Mouse (Mus musculus) midbrain, embryonic 14.5 days (tissue): ENCODE data around the gene Macrod1. TPM values are rescaled to one million over a fixed set of nuclear protein-coding genes. Genes with fewer than 3 reads are reported as not detected.

Experiments used
- ATAC-seq: fragments of 200-750 bp; cut with Nextera tagmentation; 2 replicates; pipeline ENCODE4 v1.8.0; 2017; ENCODE audit warnings: moderate number of reproducible peaks, moderate library complexity; ENCODE audit not compliant: low FRiP score, low TSS enrichment
- DNase-seq: peaks from one replicate; pipeline ENCODE4 v3.0.0-alpha.2; 2015
- H3K27ac ChIP-seq: fragments of 300-500 bp; sonication (generic); replicated peaks from 2 replicates; pipeline ENCODE4 v1.5.1; 2014; ENCODE audit warnings: mild to moderate bottlenecking, low read depth, low read length, moderate library complexity
- H3K27me3 ChIP-seq: fragments of 300-500 bp; sonication (generic); 2 replicates; pipeline ENCODE4 v1.6.1; 2014; ENCODE audit warnings: low read length, control low read depth, mixed read lengths; ENCODE audit not compliant: control insufficient read depth, insufficient read depth
- H3K36me3 ChIP-seq: fragments of 300-500 bp; sonication (generic); 2 replicates; pipeline ENCODE4 v1.6.1; 2014; ENCODE audit warnings: low read length, control low read depth; ENCODE audit not compliant: control insufficient read depth, insufficient read depth
- H3K4me1 ChIP-seq: fragments of 300-500 bp; sonication (generic); 2 replicates; pipeline ENCODE4 v1.6.1; 2014; ENCODE audit warnings: mild to moderate bottlenecking, antibody characterized with exemption, low read length, control low read depth; ENCODE audit not compliant: control insufficient read depth, insufficient read depth
- H3K4me2 ChIP-seq: fragments of 300-500 bp; sonication (generic); 2 replicates; pipeline ENCODE4 v1.6.1; 2014; ENCODE audit warnings: mild to moderate bottlenecking, low read length, moderate library complexity
- H3K4me3 ChIP-seq: fragments of 300-500 bp; sonication (generic); replicated peaks from 2 replicates; pipeline ENCODE4 v1.5.1; 2014; ENCODE audit warnings: low read depth, low read length
- H3K9ac ChIP-seq: fragments of 300-500 bp; sonication (generic); replicated peaks from 2 replicates; pipeline ENCODE4 v1.6.1; 2014; ENCODE audit warnings: mild to moderate bottlenecking, low read length, moderate library complexity
- H3K9me3 ChIP-seq: fragments of 300-500 bp; sonication (generic); 2 replicates; pipeline ENCODE4 v1.6.1; 2016; ENCODE audit warnings: low read length, control low read depth, mixed read lengths; ENCODE audit not compliant: control insufficient read depth
- WGBS: fragments of 180-500 bp; shearing (Covaris S2); extraction: QIAGEN DNeasy Blood & Tissue Kit; methylation state at CpG from one replicate; pipeline ENCODE4 v1.1.7; 2014; 5-methylcytosine and 5-hydroxymethylcytosine counted together
- polyA plus RNA-seq: library from polyadenylated mRNA; unstranded; fragments of >200 nt; fragmentation: Nextera tagmentation; extraction: Ambion mirVana; gene quantifications from 2 replicates; pipeline ENCODE4 v1.2.1, GENCODE M21; 2014

Gene Macrod1
- polyA plus RNA-seq, 1 experiment from 2014 or later, result 3.4 TPM

- Histone ChIP-seq H3K4me2 (no peak overlapping the region), H3K27me3 (no peaks in the 10 kb centered on the region), H3K27ac (no peak overlapping the region), H3K4me3 (no peak overlapping the region), H3K9ac (0 out of 2 replicates have a peak overlapping the region, but pooled peaks have one; percentile 1), H3K36me3 (no peaks in the 10 kb centered on the region), H3K4me1 (peaks cover 43% of the 10 kb centered on the region), H3K9me3 (no peaks in the 10 kb centered on the region)
- WGBS, result 43% methylated on average over 6 of the region's 6 CpGs
- DNase-seq (peak; percentile 31), ATAC-seq (no peak)
Measured at GRCm38 (mm10) chr19:7110875-7111274, 54.3 kb downstream of the Macrod1 start.

- WGBS, result 74% methylated on average over 6 of the region's 6 CpGs
- Histone ChIP-seq H3K9ac (no peak overlapping the region), H3K4me1 (peaks cover 47% of the 10 kb centered on the region)
Measured at GRCm38 (mm10) chr19:7111309-7111708, 54.7 kb downstream of the Macrod1 start.

GRCm38 (mm10) chr19:7111710-7112109 lies 55.1 kb downstream of the Macrod1 start:
- 0 out of 2 replicates have a peak, but pooled peaks cover 4% of the 10 kb centered on the region for H3K27me3 ChIP-seq

More at GRCm38 (mm10) chr19:7111309-7111708, 54.7 kb downstream of the Macrod1 start:
- Histone ChIP-seq H3K4me3 (no peak overlapping the region), H3K36me3 (no peaks in the 10 kb centered on the region), H3K27me3 (no peaks in the 10 kb centered on the region), H3K27ac (no peak overlapping the region), H3K9me3 (no peaks in the 10 kb centered on the region), H3K4me2 (no peak overlapping the region)
- no peak for DNase-seq
- ATAC-seq, result no peak

GRCm38 (mm10) chr19:7112628-7113027 lies 56.0 kb downstream of the Macrod1 start:
- Histone ChIP-seq H3K4me2 (no peak overlapping the region), H3K36me3 (no peaks in the 10 kb centered on the region), H3K27ac (no peak overlapping the region), H3K27me3 (0 out of 2 replicates have a peak, but pooled peaks cover 4% of the 10 kb centered on the region), H3K4me1 (peaks cover 56% of the 10 kb centered on the region), H3K9ac (no peak overlapping the region), H3K9me3 (no peaks in the 10 kb centered on the region), H3K4me3 (no peak overlapping the region)
- DNase-seq (peak; percentile 37), ATAC-seq (no peak)
- WGBS, result 13% methylated on average over 3 of the region's 3 CpGs

More at GRCm38 (mm10) chr19:7111710-7112109, 55.1 kb downstream of the Macrod1 start:
- DNase-seq (no peak), ATAC-seq (no peak)
- no peaks in the 10 kb centered on the region for H3K36me3 ChIP-seq
- no peak overlapping the region for H3K4me3 ChIP-seq
- peaks cover 51% of the 10 kb centered on the region for H3K4me1 ChIP-seq
- no peaks in the 10 kb centered on the region for H3K9me3 ChIP-seq
- H3K4me2 ChIP-seq, result no peak overlapping the region
- no peak overlapping the region for H3K9ac ChIP-seq
- H3K27ac ChIP-seq, result no peak overlapping the region
- 69% methylated on average over 4 of the region's 4 CpGs for WGBS

- WGBS, result 10% methylated on average over 14 of the region's 14 CpGs
- peaks cover 56% of the 10 kb centered on the region for H3K4me1 ChIP-seq
- 0 out of 2 replicates have a peak, but pooled peaks cover 4% of the 10 kb centered on the region for H3K27me3 ChIP-seq
- no peaks in the 10 kb centered on the region for H3K9me3 ChIP-seq
- H3K27ac ChIP-seq, result peak overlapping the region; percentile 63
- no peak overlapping the region for H3K4me2 ChIP-seq
- ATAC-seq (no peak), DNase-seq (peak; percentile 66)
- H3K4me3 ChIP-seq, result no peak overlapping the region
- H3K36me3 ChIP-seq, result no peaks in the 10 kb centered on the region
- H3K9ac ChIP-seq, result peak overlapping the region; percentile 18; the same call in 1 of the 2 replicates
Measured at GRCm38 (mm10) chr19:7113574-7113973, 57.0 kb downstream of the Macrod1 start.

GRCm38 (mm10) chr19:7116038-7116731 lies 59.6 kb downstream of the Macrod1 start:
- no peaks in the 10 kb centered on the region for H3K36me3 ChIP-seq
- no peaks in the 10 kb centered on the region for H3K9me3 ChIP-seq
- DNase-seq, result no peak
- H3K4me2 ChIP-seq, result no peak overlapping the region
- peaks cover 44% of the 10 kb centered on the region for H3K4me1 ChIP-seq
- H3K9ac ChIP-seq, result no peak overlapping the region
- no peak overlapping the region for H3K27ac ChIP-seq
- WGBS, result 58% methylated on average over 4 of the region's 4 CpGs
- peaks cover 9% of the 10 kb centered on the region; the same call in 1 of the 2 replicates for H3K27me3 ChIP-seq
- ATAC-seq, result no peak
- H3K4me3 ChIP-seq, result no peak overlapping the region

GRCm38 (mm10) chr19:7117141-7117540 lies 60.5 kb downstream of the Macrod1 start:
- H3K9me3 ChIP-seq, result no peaks in the 10 kb centered on the region
- DNase-seq, result no peak
- peaks cover 52% of the 10 kb centered on the region for H3K4me1 ChIP-seq
- no peak overlapping the region for H3K4me3 ChIP-seq
- H3K36me3 ChIP-seq, result no peaks in the 10 kb centered on the region
- H3K27ac ChIP-seq, result no peak overlapping the region
- no peak for ATAC-seq
- no peak overlapping the region; the same call in 1 of the 2 replicates for H3K9ac ChIP-seq
- no peak overlapping the region for H3K4me2 ChIP-seq
- 74% methylated on average over 4 of the region's 4 CpGs for WGBS
- peaks cover 9% of the 10 kb centered on the region; the same call in 1 of the 2 replicates for H3K27me3 ChIP-seq

GRCm38 (mm10) chr19:7117653-7118307 lies 61.2 kb downstream of the Macrod1 start:
- WGBS, result 85% methylated on average over 8 of the region's 8 CpGs
- peaks cover 54% of the 10 kb centered on the region for H3K4me1 ChIP-seq
- DNase-seq (no peak), ATAC-seq (no peak)
- no peaks in the 10 kb centered on the region for H3K9me3 ChIP-seq
- no peak overlapping the region for H3K4me2 ChIP-seq
- no peaks in the 10 kb centered on the region for H3K36me3 ChIP-seq
- H3K27ac ChIP-seq, result no peak overlapping the region
- no peak overlapping the region for H3K4me3 ChIP-seq
- no peak overlapping the region for H3K9ac ChIP-seq
- peaks cover 9% of the 10 kb centered on the region; the same call in 1 of the 2 replicates for H3K27me3 ChIP-seq
